Comparison of ENCODE assay signal across 9 mouse cellular contexts in the genomic region with DNA sequence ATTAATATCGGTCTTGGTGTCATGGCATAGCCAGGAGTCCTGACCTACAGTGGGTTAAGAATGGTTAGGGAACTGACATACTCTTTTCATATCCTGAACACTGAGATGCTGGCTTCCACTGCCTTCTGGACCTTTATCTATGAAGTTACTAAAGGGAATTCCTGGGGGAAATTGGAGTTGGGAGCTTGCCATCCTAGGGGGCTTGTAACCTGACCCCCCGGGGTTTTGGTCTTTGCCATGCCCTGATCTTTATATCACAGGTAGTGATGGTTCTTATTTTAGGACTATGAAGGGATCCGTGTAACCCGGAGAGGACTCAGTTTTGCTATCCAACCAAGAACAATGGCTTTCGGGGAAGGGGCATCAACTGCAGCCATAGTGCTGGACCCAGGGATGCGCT. TPM values are rescaled to one million over a fixed set of nuclear protein-coding genes. Genes with fewer than 3 reads are reported as not detected.
DNase-seq lines count a peak whose midpoint lies in the region; ATAC-seq lines count a peak whose summit lies in the region.
"Had no signal": no experiment of that assay in that cellular context is flagged by ENCODE, and none has a peak within 500 bp of the region (broad histone marks: within the 10 kb centered on the region; RNA-seq: fewer than 3 reads in every experiment).

No protein-coding gene starts in this region.

- peak overlapping the region; percentile 64 for H3K4me3 ChIP-seq in kidney, embryonic 15.5 days (replicated peaks)
- peak overlapping the region; percentile 51 for H3K4me3 ChIP-seq in hindbrain, embryonic 13.5 days
- peak overlapping the region; percentile 64; the same call in 1 of the 2 replicates for H3K4me3 ChIP-seq in midbrain, embryonic 14.5 days (replicated peaks; ENCODE audit: low read depth, low read length)

- no peak for DNase-seq in kidney, postnatal 25 days
- peak; percentile 39 for DNase-seq in cerebellum, adult 8-10 months
- DNase-seq in midbrain, embryonic 14.5 days: no peak
- DNase-seq in layer of hippocampus, adult 9-10 months (ENCODE audit: low spot score): no peak
- DNase-seq in left cerebral cortex, postnatal 14 days (ENCODE audit: low spot score in 2 of 2): no peak
- DNase-seq in kidney, adult 11 months: no peak
- DNase-seq: thymus, adult 18-20 months had no signal

- H3K9me3 ChIP-seq in kidney, embryonic 15.5 days (replicated peaks): no peaks in the 10 kb centered on the region
- H3K9me3 ChIP-seq in hindbrain, embryonic 13.5 days: no peaks in the 10 kb centered on the region
- H3K9me3 ChIP-seq in midbrain, embryonic 14.5 days (ENCODE audit: control insufficient read depth, low read length): no peaks in the 10 kb centered on the region

- H3K27ac ChIP-seq in kidney, embryonic 15.5 days: no peak overlapping the region
- no peak overlapping the region for H3K27ac ChIP-seq in hindbrain, embryonic 13.5 days
- no peak overlapping the region for H3K27ac ChIP-seq in midbrain, embryonic 14.5 days (replicated peaks; ENCODE audit: low read depth, low read length)

- H3K9ac ChIP-seq in kidney, embryonic 15.5 days: peak overlapping the region; percentile 60
- H3K9ac ChIP-seq in hindbrain, embryonic 13.5 days: peak overlapping the region; percentile 66; the same call in 1 of the 2 replicates
- no peak overlapping the region; the same call in 1 of the 2 replicates for H3K9ac ChIP-seq in midbrain, embryonic 14.5 days (replicated peaks; ENCODE audit: low read length)

- no peaks in the 10 kb centered on the region for H3K36me3 ChIP-seq in kidney, embryonic 15.5 days
- H3K36me3 ChIP-seq in hindbrain, embryonic 13.5 days: no peaks in the 10 kb centered on the region
- H3K36me3 ChIP-seq in midbrain, embryonic 14.5 days (ENCODE audit: control insufficient read depth, insufficient read depth, low read length): no peaks in the 10 kb centered on the region

- ATAC-seq in kidney, embryonic 15.5 days (replicated peaks; ENCODE audit: low FRiP score): no peak
- no peak for ATAC-seq in hindbrain, embryonic 13.5 days (ENCODE audit: low FRiP score)
- no peak for ATAC-seq in midbrain, embryonic 14.5 days (ENCODE audit: low FRiP score, low TSS enrichment)

- peak overlapping the region; percentile 74 for H3K4me2 ChIP-seq in kidney, embryonic 15.5 days
- peak overlapping the region; percentile 77 for H3K4me2 ChIP-seq in hindbrain, embryonic 13.5 days
- peak overlapping the region; percentile 89 for H3K4me2 ChIP-seq in midbrain, embryonic 14.5 days (ENCODE audit: low read length)

- H3K4me1 ChIP-seq in kidney, embryonic 15.5 days: peaks cover 14% of the 10 kb centered on the region
- peaks cover 20% of the 10 kb centered on the region for H3K4me1 ChIP-seq in hindbrain, embryonic 13.5 days (replicated peaks)
- peaks cover 7% of the 10 kb centered on the region for H3K4me1 ChIP-seq in midbrain, embryonic 14.5 days (ENCODE audit: control insufficient read depth, insufficient read depth, low read length)

- 89% methylated on average over 6 of the region's 6 CpGs for WGBS in kidney, embryonic 15.5 days
- WGBS in hindbrain, embryonic 13.5 days: 88% methylated on average over 6 of the region's 6 CpGs
- 92% methylated on average over 6 of the region's 6 CpGs for WGBS in midbrain, embryonic 14.5 days

- no peaks in the 10 kb centered on the region for H3K27me3 ChIP-seq in kidney, embryonic 15.5 days
- no peaks in the 10 kb centered on the region for H3K27me3 ChIP-seq in hindbrain, embryonic 13.5 days
- H3K27me3 ChIP-seq in midbrain, embryonic 14.5 days (ENCODE audit: control insufficient read depth, insufficient read depth, low read length): no peaks in the 10 kb centered on the region

- intact Hi-C loops in left cerebral cortex, postnatal 14 days (cut with DNase I): no loop called here

RNA-seq across cellular contexts. Expression of gene Wdr89, which starts 1.3 kb away (rescaled TPM):
- 13.2 and 15.4 TPM in 2 replicates for polyA plus RNA-seq in kidney, embryonic 15.5 days (2015; fragmentation: Nextera tagmentation; extraction: Ambion mirVana)
- polyA plus RNA-seq in hindbrain, embryonic 13.5 days (2015; fragmentation: Nextera tagmentation; extraction: Ambion mirVana): 5.4 and 6.2 TPM in 2 replicates
- 5.4 and 6.2 TPM in 2 replicates for polyA plus RNA-seq in midbrain, embryonic 14.5 days (2014; fragmentation: Nextera tagmentation; extraction: Ambion mirVana)
- total RNA-seq in left cerebral cortex, postnatal 14 days (2021): 1 to 10 TPM; 2.4 to 2.5 TPM
